ENCODE assay signal across 28 mouse cellular contexts in the genomic region with DNA sequence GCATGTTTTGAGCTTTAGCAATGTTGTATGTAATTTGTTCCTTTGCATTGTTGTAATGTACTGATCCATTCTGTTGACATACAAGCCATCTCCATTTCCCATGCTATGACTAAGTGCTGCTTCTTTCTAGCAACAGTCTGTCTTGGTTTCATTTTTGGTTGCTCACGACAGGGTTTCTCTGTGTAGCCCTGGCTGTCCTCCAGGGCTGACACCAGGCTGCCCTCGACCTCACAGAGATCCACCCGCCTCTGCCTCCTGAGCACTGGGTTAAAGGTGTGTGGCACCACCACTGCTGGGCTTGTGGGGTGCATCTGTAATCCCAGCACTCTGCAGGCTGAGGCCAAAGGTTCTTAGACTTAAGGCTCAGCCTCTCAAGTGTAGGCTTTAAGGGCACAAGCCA. TPM values are rescaled to one million over a fixed set of nuclear protein-coding genes. Genes with fewer than 3 reads are reported as not detected.
DNase-seq lines count a peak whose midpoint lies in the region; ATAC-seq and TF ChIP-seq lines count a peak whose summit lies in the region.
"Had no signal": no experiment of that assay in that cellular context is flagged by ENCODE, and none has a peak within 500 bp of the region (broad histone marks: within the 10 kb centered on the region; RNA-seq: fewer than 3 reads in every experiment).

No protein-coding gene starts in this region.

- peak overlapping the region; percentile 25; the same call in 1 of the 2 replicates for H3K9ac ChIP-seq in CH12.LX (ENCODE audit: insufficient read depth, low read depth)
- H3K9ac ChIP-seq: embryonic facial prominence, embryonic 12.5 days; forebrain, embryonic 13.5 days; heart, embryonic 13.5 days; limb, embryonic 15.5 days; midbrain, embryonic 13.5 days; neural tube, embryonic 13.5 days had no signal

- H3K4me2 ChIP-seq in CH12.LX (ENCODE audit: insufficient read depth, low read depth, poor library complexity, severe bottlenecking), result peak overlapping the region; percentile 73
- H3K4me2 ChIP-seq: embryonic facial prominence, embryonic 12.5 days; forebrain, embryonic 13.5 days; heart, embryonic 13.5 days; limb, embryonic 15.5 days; midbrain, embryonic 13.5 days; neural tube, embryonic 13.5 days had no signal

- TF ChIP-seq POLR2A in CH12.LX (IDR thresholded peaks at IDR 0.05; ENCODE audit: low read depth, low read length), result no peak

- no peaks in the 10 kb centered on the region for H3K27me3 ChIP-seq in CH12.LX (replicated peaks)
- H3K27me3 ChIP-seq: embryonic facial prominence, embryonic 12.5 days; forebrain, embryonic 13.5 days; heart, embryonic 13.5 days; limb, embryonic 15.5 days; midbrain, embryonic 13.5 days; neural tube, embryonic 13.5 days had no signal

- peak; percentile 84 for DNase-seq in heart, adult 11 months
- no peak for DNase-seq in heart, adult 18-20 months
- peak; percentile 26 for DNase-seq in 3T3-L1 (ENCODE audit: low read depth, low spot score)
- DNase-seq in CH12.LX (ENCODE audit: extremely low read depth), result no peak
- peak; percentile 74 for DNase-seq in induced T-regulatory cell, adult 2 months (ENCODE audit: low read depth)
- DNase-seq in thymus, postnatal 14 days, result no peak
- no peak for DNase-seq in adrenal gland, postnatal 25 days
- DNase-seq: cerebellum, adult 11-12 months; cerebellum, postnatal 25 days; gastrocnemius, adult 2 months; heart, adult 2 months; heart, postnatal 14 days; kidney, adult 18-20 months; left cerebral cortex, postnatal 4 days; lung, adult 18-20 months; lung, postnatal 10 days; retina, postnatal 1 day; thymus, postnatal 36 days had no signal

- no peaks in the 10 kb centered on the region for H3K9me3 ChIP-seq in CH12.LX (replicated peaks; ENCODE audit: low read length)
- H3K9me3 ChIP-seq: embryonic facial prominence, embryonic 12.5 days; forebrain, embryonic 13.5 days; G1E; heart, embryonic 13.5 days; limb, embryonic 15.5 days; midbrain, embryonic 13.5 days; neural tube, embryonic 13.5 days had no signal

- no peak for TF ChIP-seq EP300 in CH12.LX (IDR thresholded peaks at IDR 0.05; ENCODE audit: low read length)

- no peak for TF ChIP-seq RAD21 in CH12.LX (IDR thresholded peaks at IDR 0.05; ENCODE audit: low read depth, low read length)

- peaks cover 80% of the 10 kb centered on the region for H3K79me2 ChIP-seq in CH12.LX (replicated peaks; ENCODE audit: control insufficient read depth, extremely low read depth, insufficient read depth, poor library complexity, severe bottlenecking)

- dilution Hi-C loops in CH12.LX (cut with MboI; ENCODE audit: extremely low pct_ligation_motif_present, extremely low pct_unique_long_range_greater_than_20kb, low sequenced_read_pairs), result no loop called here

- peaks cover 37 to 69% of the 10 kb centered on the region in 2 experiments for H3K36me3 ChIP-seq in CH12.LX (replicated peaks in 1 of 2; ENCODE audit: control insufficient read depth in 1 of 2, insufficient read depth in 1 of 2, low read length in 1 of 2)

- peak overlapping the region in 1 of 3 experiments; percentile 13 for H3K4me3 ChIP-seq in CH12.LX (replicated peaks in 1 of 3; ENCODE audit: low read depth in 2 of 3, low read length in 2 of 3, poor library complexity in 1 of 3)
- H3K4me3 ChIP-seq: embryonic facial prominence, embryonic 12.5 days; forebrain, embryonic 13.5 days; gastrocnemius, adult 2 months; heart, adult 2 months; heart, embryonic 13.5 days; left cerebral cortex, adult 2 months; limb, embryonic 15.5 days; midbrain, embryonic 13.5 days; neural tube, embryonic 13.5 days had no signal

- in situ Hi-C loops in CH12.LX (cut with MboI; ENCODE audit: low pct_ligation_motif_present, low pct_unique_long_range_greater_than_20kb, low sequenced_read_pairs), result no loop called here

- no peak for TF ChIP-seq CTCF in CH12.LX (conservative IDR thresholded peaks at IDR 0.05 in 1 of 2, IDR thresholded peaks at IDR 0.05 in 1 of 2; ENCODE audit: low read depth in 2 of 2, low read length in 2 of 2)

- peaks cover 14 to 43% of the 10 kb centered on the region in 2 experiments for H3K4me1 ChIP-seq in CH12.LX (ENCODE audit: control insufficient read depth in 1 of 2, insufficient read depth in 2 of 2)

- ATAC-seq in granulocyte monocyte progenitor cell, adult 5-6 weeks (replicated peaks; ENCODE audit: poor library complexity, severe bottlenecking), result no peak
- ATAC-seq: forebrain, embryonic 13.5 days; midbrain, embryonic 13.5 days had no signal

- peak overlapping the region; percentile 57 for H3K27ac ChIP-seq in CH12.LX (ENCODE audit: insufficient read depth, low read depth)
- H3K27ac ChIP-seq: embryonic facial prominence, embryonic 12.5 days; forebrain, embryonic 13.5 days; gastrocnemius, adult 2 months; heart, adult 2 months; heart, embryonic 13.5 days; kidney, postnatal 0 days; left cerebral cortex, adult 2 months; limb, embryonic 15.5 days; midbrain, embryonic 13.5 days; neural tube, embryonic 13.5 days had no signal

TF ChIP-seq in CH12.LX, 34 proteins besides CTCF, POLR2A, EP300 and RAD21:
- TF ChIP-seq ZKSCAN1 (IDR thresholded peaks at IDR 0.05; ENCODE audit: borderline replicate concordance, low read depth, low read length), result no peak
- TF ChIP-seq SMC3 (IDR thresholded peaks at IDR 0.05; ENCODE audit: low read depth, low read length), result no peak
- TF ChIP-seq ZNF384 (IDR thresholded peaks at IDR 0.05; ENCODE audit: low read depth, low read length), result no peak
- no peak for TF ChIP-seq SIN3A (IDR thresholded peaks at IDR 0.05; ENCODE audit: low read length)
- TF ChIP-seq CHD1 (IDR thresholded peaks at IDR 0.05; ENCODE audit: low read depth, low read length), result no peak
- TF ChIP-seq GABPA (IDR thresholded peaks at IDR 0.05; ENCODE audit: insufficient replicate concordance, low read depth, low read length), result no peak
- no peak for TF ChIP-seq TBP (conservative IDR thresholded peaks at IDR 0.05; ENCODE audit: low read depth, low read length)

RNA-seq across cellular contexts. Expression of a gene that starts 5.3 kb away (rescaled TPM):
- total RNA-seq in heart, adult 18-20 months (2021), result 1 to 10 TPM in 1 of 2 experiments, under 1 TPM in 1; 0.87 to 2.2 TPM
- 52.5 and 64.8 TPM in 2 replicates for total RNA-seq in CH12.LX (2012; rRNA removed)
- total RNA-seq in CH12.LX (2014; rRNA removed), result 83.0 and 84.4 TPM in 2 replicates
- 75.6 and 80.4 TPM in 2 replicates for polyA plus RNA-seq in CH12.LX (2012; ENCODE audit: insufficient read length, low read depth)
- 40.7 and 42.7 TPM in 2 replicates for total RNA-seq in granulocyte monocyte progenitor cell, adult 5-6 weeks (2014; fragmentation: Nextera tagmentation)
- 141 and 156 TPM in 2 replicates for total RNA-seq in granulocyte monocyte progenitor cell, adult 5-6 weeks (2017)
- total RNA-seq in adrenal gland, postnatal 25 days (2021), result 17.8 and 23.2 TPM in 2 replicates

RNA-seq across cellular contexts. Expression of a gene that starts 24.7 kb away (rescaled TPM):
- total RNA-seq in heart, adult 18-20 months (2021), result 1 to 10 TPM; 4.7 to 6.8 TPM
- total RNA-seq in CH12.LX (2012; rRNA removed) (16.4 and 18.3 TPM in 2 replicates), CH12.LX (2014; rRNA removed) (14.1 and 18.5 TPM in 2 replicates)
- 17.4 and 21.0 TPM in 2 replicates for polyA plus RNA-seq in CH12.LX (2012; ENCODE audit: insufficient read length, low read depth)
- 20.6 and 23.6 TPM in 2 replicates for total RNA-seq in granulocyte monocyte progenitor cell, adult 5-6 weeks (2014; fragmentation: Nextera tagmentation)
- total RNA-seq in granulocyte monocyte progenitor cell, adult 5-6 weeks (2017), result 16.4 and 23.0 TPM in 2 replicates
- 15.4 and 19.1 TPM in 2 replicates for total RNA-seq in adrenal gland, postnatal 25 days (2021)

RNA-seq across cellular contexts. Expression of a gene that starts 30.1 kb away (rescaled TPM):
- total RNA-seq in heart, adult 18-20 months (2021), result 1 to 10 TPM; 7.2 to 9.0 TPM
- total RNA-seq in CH12.LX (2012; rRNA removed), result 20.6 and 23.2 TPM in 2 replicates
- total RNA-seq in CH12.LX (2014; rRNA removed), result 15.5 and 15.8 TPM in 2 replicates
- 16.6 and 20.4 TPM in 2 replicates for polyA plus RNA-seq in CH12.LX (2012; ENCODE audit: insufficient read length, low read depth)
- total RNA-seq in granulocyte monocyte progenitor cell, adult 5-6 weeks (2014; fragmentation: Nextera tagmentation), result 45.6 and 48.1 TPM in 2 replicates
- total RNA-seq in granulocyte monocyte progenitor cell, adult 5-6 weeks (2017), result 24.2 and 31.8 TPM in 2 replicates
- 23.9 and 29.9 TPM in 2 replicates for total RNA-seq in adrenal gland, postnatal 25 days (2021)

RNA-seq across cellular contexts. Expression of a gene that starts 38.6 kb away (rescaled TPM):
- 10 to 100 TPM; 26.1 to 30.2 TPM for total RNA-seq in heart, adult 18-20 months (2021)
- 32.1 and 33.3 TPM in 2 replicates for total RNA-seq in CH12.LX (2012; rRNA removed)
- total RNA-seq in CH12.LX (2014; rRNA removed), result 43.2 and 45.6 TPM in 2 replicates
- polyA plus RNA-seq in CH12.LX (2012; ENCODE audit: insufficient read length, low read depth), result 28.3 and 30.9 TPM in 2 replicates
- 23.7 and 33.5 TPM in 2 replicates for total RNA-seq in granulocyte monocyte progenitor cell, adult 5-6 weeks (2014; fragmentation: Nextera tagmentation)
- 21.2 and 33.9 TPM in 2 replicates for total RNA-seq in granulocyte monocyte progenitor cell, adult 5-6 weeks (2017)
- total RNA-seq in adrenal gland, postnatal 25 days (2021), result 50.3 and 64.1 TPM in 2 replicates

RNA-seq across cellular contexts. Expression of a gene that starts 41.2 kb away (rescaled TPM):
- 10 to 100 TPM; 15.8 to 16.0 TPM for total RNA-seq in heart, adult 18-20 months (2021)
- total RNA-seq in CH12.LX (2012; rRNA removed) (21.8 and 22.6 TPM in 2 replicates), CH12.LX (2014; rRNA removed) (7.9 and 13.8 TPM in 2 replicates)
- polyA plus RNA-seq in CH12.LX (2012; ENCODE audit: insufficient read length, low read depth), result 16.8 and 22.2 TPM in 2 replicates
- total RNA-seq in granulocyte monocyte progenitor cell, adult 5-6 weeks (2014; fragmentation: Nextera tagmentation), result 8.1 and 13.9 TPM in 2 replicates
- 20.2 and 22.4 TPM in 2 replicates for total RNA-seq in granulocyte monocyte progenitor cell, adult 5-6 weeks (2017)
- total RNA-seq in adrenal gland, postnatal 25 days (2021), result 47.0 and 49.5 TPM in 2 replicates

Comparison
In these comparisons a context has a peak if more than half of its experiments do, and no peak if none do; other contexts are left out.
1. DNase-seq: peak in heart, adult 11 months (single experiment), 3T3-L1 (single experiment) and induced T-regulatory cell, adult 2 months (single experiment); none in heart, adult 18-20 months (0 of 2), CH12.LX (single experiment), thymus, postnatal 14 days (single experiment) and adrenal gland, postnatal 25 days (single experiment).